Mouse (Mus musculus) liver, embryonic 11.5 days (tissue): ENCODE results near the gene Gm7879. TPM values are rescaled to one million over a fixed set of nuclear protein-coding genes. Genes with fewer than 3 reads are reported as not detected.
A peak's percentile ranks its signal among the peaks of the same experiment; 100 is the strongest.

Experiments used
- ATAC-seq: fragments of 200-750 bp; cut with Nextera tagmentation; replicated peaks from 2 replicates; pipeline ENCODE4 v1.8.0; 2017; ENCODE audit warnings: moderate number of reproducible peaks, mild to moderate bottlenecking, moderate TSS enrichment, moderate library complexity; ENCODE audit not compliant: low FRiP score
- DNase-seq: peaks from one replicate; pipeline ENCODE4 v3.0.0-alpha.2; 2017; ENCODE audit warnings: low spot score
- H3K27ac ChIP-seq: fragments of 300-500 bp; sonication (generic); 2 replicates; pipeline ENCODE4 v1.5.1; 2014; ENCODE audit warnings: mild to moderate bottlenecking, low read depth, low read length, control low read depth
- H3K27me3 ChIP-seq: fragments of 300-500 bp; sonication (generic); replicated peaks from 2 replicates; pipeline ENCODE4 v1.6.1; 2014; ENCODE audit warnings: low read length, mixed read lengths; ENCODE audit not compliant: control insufficient read depth, insufficient read depth
- H3K36me3 ChIP-seq: fragments of 300-500 bp; sonication (generic); 2 replicates; pipeline ENCODE4 v1.6.1; 2014; ENCODE audit warnings: mild to moderate bottlenecking, low read length, moderate library complexity, mixed read lengths; ENCODE audit not compliant: control insufficient read depth, insufficient read depth
- H3K4me1 ChIP-seq: fragments of 300-500 bp; sonication (generic); replicated peaks from 2 replicates; pipeline ENCODE4 v1.6.1; 2014; ENCODE audit warnings: low read length, mixed read lengths; ENCODE audit not compliant: control insufficient read depth, insufficient read depth
- H3K4me2 ChIP-seq: fragments of 300-500 bp; sonication (generic); 2 replicates; pipeline ENCODE4 v1.6.1; 2014; ENCODE audit warnings: mild to moderate bottlenecking, control low read depth, moderate library complexity
- H3K4me3 ChIP-seq: fragments of 300-500 bp; sonication (generic); 2 replicates; pipeline ENCODE4 v1.5.1; 2014; ENCODE audit warnings: low read depth, low read length, control low read depth
- H3K9ac ChIP-seq: fragments of 300-500 bp; sonication (generic); 2 replicates; pipeline ENCODE4 v1.6.1; 2014; ENCODE audit warnings: low read depth, low read length, control low read depth
- H3K9me3 ChIP-seq: fragments of 300-500 bp; sonication (generic); 2 replicates; pipeline ENCODE4 v1.6.1; 2016; ENCODE audit warnings: low read length, inconsistent platforms, mixed read lengths; ENCODE audit not compliant: control insufficient read depth
- WGBS: fragments of 180-500 bp; shearing (Covaris S2); extraction: QIAGEN DNeasy Blood & Tissue Kit; methylation state at CpG from one replicate; pipeline ENCODE4 v1.1.7; 2014; 5-methylcytosine and 5-hydroxymethylcytosine counted together
- polyA plus RNA-seq: library from polyadenylated mRNA; unstranded; fragments of >200 nt; fragmentation: Nextera tagmentation; extraction: Ambion mirVana; gene quantifications from 2 replicates; pipeline ENCODE4 v1.2.1, GENCODE M21; 2014

Gm7879 gene
- polyA plus RNA-seq, 1 experiment from 2014 or later: not detected

- no peaks in the 10 kb centered on the region for H3K36me3 ChIP-seq
Measured at GRCm38 (mm10) chr5:43923933-43924332, 11.0 kb downstream of the Gm7879 start.

GRCm38 (mm10) chr5:43927729-43928128 is 14.8 kb downstream of the Gm7879 start:
- DNase-seq (no peak), ATAC-seq (no peak)
- Histone ChIP-seq H3K9me3 (no peaks in the 10 kb centered on the region), H3K9ac (no peak overlapping the region), H3K27me3 (no peaks in the 10 kb centered on the region), H3K36me3 (no peaks in the 10 kb centered on the region), H3K4me2 (no peak overlapping the region), H3K4me1 (no peaks in the 10 kb centered on the region), H3K4me3 (no peak overlapping the region), H3K27ac (no peak overlapping the region)

More at GRCm38 (mm10) chr5:43923933-43924332, 11.0 kb downstream of the Gm7879 start:
- Histone ChIP-seq H3K27ac (no peak overlapping the region), H3K4me2 (no peak overlapping the region), H3K4me3 (no peak overlapping the region), H3K4me1 (no peaks in the 10 kb centered on the region), H3K27me3 (no peaks in the 10 kb centered on the region), H3K9ac (no peak overlapping the region), H3K9me3 (no peaks in the 10 kb centered on the region)
- 27% methylated on average over 4 of the region's 4 CpGs for WGBS
- DNase-seq (peak; percentile 49), ATAC-seq (no peak)

GRCm38 (mm10) chr5:43933269-43933668 is 20.3 kb downstream of the Gm7879 start:
- no peak overlapping the region for H3K9ac ChIP-seq

GRCm38 (mm10) chr5:43947330-43947977 is 34.5 kb downstream of the Gm7879 start:
- H3K4me3 ChIP-seq: no peak overlapping the region
- no peak for DNase-seq
- H3K9me3 ChIP-seq: no peaks in the 10 kb centered on the region
- peaks cover 9% of the 10 kb centered on the region for H3K4me1 ChIP-seq
- peak overlapping the region; percentile 76 for H3K4me2 ChIP-seq
- 33% methylated on average over 9 of the region's 9 CpGs for WGBS
- no peaks in the 10 kb centered on the region for H3K36me3 ChIP-seq
- H3K9ac ChIP-seq: no peak overlapping the region
- H3K27me3 ChIP-seq: no peaks in the 10 kb centered on the region
- ATAC-seq: no peak
- H3K27ac ChIP-seq: no peak overlapping the region

More at GRCm38 (mm10) chr5:43933269-43933668, 20.3 kb downstream of the Gm7879 start:
- H3K4me3 ChIP-seq: no peak overlapping the region
- no peak overlapping the region for H3K27ac ChIP-seq
- H3K36me3 ChIP-seq: no peaks in the 10 kb centered on the region
- DNase-seq (no peak), ATAC-seq (no peak)
- H3K4me1 ChIP-seq: no peaks in the 10 kb centered on the region
- H3K9me3 ChIP-seq: no peaks in the 10 kb centered on the region
- 66% methylated on average over 2 of the region's 2 CpGs for WGBS
- no peaks in the 10 kb centered on the region for H3K27me3 ChIP-seq
- no peak overlapping the region for H3K4me2 ChIP-seq

GRCm38 (mm10) chr5:43948111-43948743 is 35.3 kb downstream of the Gm7879 start:
- H3K9me3 ChIP-seq: no peaks in the 10 kb centered on the region
- DNase-seq (peak; percentile 67), ATAC-seq (peak; percentile 94)
- H3K9ac ChIP-seq: peak overlapping the region; percentile 40; the same call in 1 of the 2 replicates
- WGBS: 2% methylated on average over 27 of the region's 27 CpGs
- peak overlapping the region; percentile 43 for H3K4me3 ChIP-seq
- H3K4me2 ChIP-seq: peak overlapping the region; percentile 76
- no peak overlapping the region; the same call in 1 of the 2 replicates for H3K27ac ChIP-seq
- H3K36me3 ChIP-seq: no peaks in the 10 kb centered on the region
- H3K27me3 ChIP-seq: no peaks in the 10 kb centered on the region
- H3K4me1 ChIP-seq: peaks cover 9% of the 10 kb centered on the region

- Histone ChIP-seq H3K4me1 (peaks cover 9% of the 10 kb centered on the region), H3K36me3 (no peaks in the 10 kb centered on the region), H3K4me2 (peak overlapping the region; percentile 76), H3K27me3 (no peaks in the 10 kb centered on the region), H3K9me3 (no peaks in the 10 kb centered on the region), H3K4me3 (no peak overlapping the region), H3K9ac (no peak overlapping the region), H3K27ac (no peak overlapping the region)
- WGBS: 6% methylated on average over 8 of the region's 8 CpGs
- ATAC-seq (0 out of 2 replicates have a peak, but pooled peaks have one; percentile 33), DNase-seq (peak; percentile 49)
Measured at GRCm38 (mm10) chr5:43948748-43949275, 35.9 kb downstream of the Gm7879 start.

- no peak for ATAC-seq
- Histone ChIP-seq H3K27me3 (no peaks in the 10 kb centered on the region), H3K4me1 (peaks cover under 1% of the 10 kb centered on the region; the same call in 1 of the 2 replicates), H3K27ac (no peak overlapping the region), H3K9ac (no peak overlapping the region), H3K4me3 (no peak overlapping the region), H3K36me3 (no peaks in the 10 kb centered on the region), H3K9me3 (no peaks in the 10 kb centered on the region), H3K4me2 (no peak overlapping the region)
- no peak for DNase-seq
- WGBS: 86% methylated on average over 1 of the region's 1 CpGs
Measured at GRCm38 (mm10) chr5:43953241-43953640, 40.3 kb downstream of the Gm7879 start.

GRCm38 (mm10) chr5:43959884-43960440 is 47.0 kb downstream of the Gm7879 start:
- H3K4me3 ChIP-seq: no peak overlapping the region
- no peaks in the 10 kb centered on the region for H3K36me3 ChIP-seq
- H3K27me3 ChIP-seq: no peaks in the 10 kb centered on the region
- H3K4me2 ChIP-seq: no peak overlapping the region
- no peak for DNase-seq
- H3K9ac ChIP-seq: no peak overlapping the region
- H3K9me3 ChIP-seq: no peaks in the 10 kb centered on the region
- WGBS: 80% methylated on average over 3 of the region's 3 CpGs
- H3K27ac ChIP-seq: no peak overlapping the region
- H3K4me1 ChIP-seq: no peaks in the 10 kb centered on the region
- no peak for ATAC-seq
